8 mouse cellular contexts compared by ENCODE assay signal in genomic region chr8:81013811-81014530, GRCm38 (mm10). TPM values are rescaled to one million over a fixed set of nuclear protein-coding genes. Genes with fewer than 3 reads are reported as not detected.
A peak's percentile ranks its signal among the peaks of the same experiment; 100 is the strongest.
DNase-seq lines count a peak whose midpoint lies in the region; ATAC-seq and TF ChIP-seq lines count a peak whose summit lies in the region.

No protein-coding gene starts in this region.

- no peak for TF ChIP-seq EP300 in liver, embryonic 14.5 days (IDR thresholded peaks at IDR 0.05; ENCODE audit: low read depth)

- H3K9me3 ChIP-seq in embryonic facial prominence, embryonic 11.5 days (replicated peaks; ENCODE audit: control insufficient read depth, low read length): no peaks in the 10 kb centered on the region
- no peaks in the 10 kb centered on the region for H3K9me3 ChIP-seq in hindbrain, embryonic 12.5 days (replicated peaks)
- no peaks in the 10 kb centered on the region for H3K9me3 ChIP-seq in liver, embryonic 14.5 days (ENCODE audit: control insufficient read depth, low read length)
- no peaks in the 10 kb centered on the region for H3K9me3 ChIP-seq in neural tube, embryonic 13.5 days

- H3K4me2 ChIP-seq in embryonic facial prominence, embryonic 11.5 days (ENCODE audit: low read depth, low read length): peak overlapping the region; percentile 94
- peak overlapping the region; percentile 99 for H3K4me2 ChIP-seq in hindbrain, embryonic 12.5 days (replicated peaks)
- peak overlapping the region; percentile 88 for H3K4me2 ChIP-seq in liver, embryonic 14.5 days (ENCODE audit: low read depth)
- H3K4me2 ChIP-seq in neural tube, embryonic 13.5 days: peak overlapping the region; percentile 100

- peak; percentile 1; the same call in 1 of the 2 replicates for ATAC-seq in embryonic facial prominence, embryonic 11.5 days (replicated peaks; ENCODE audit: insufficient number of reproducible peaks, low FRiP score, low TSS enrichment, low read depth)
- ATAC-seq in hindbrain, embryonic 12.5 days (ENCODE audit: low FRiP score): no peak
- ATAC-seq in liver, embryonic 14.5 days (ENCODE audit: insufficient read depth): 0 out of 2 replicates have a peak, but pooled peaks have one; percentile 1
- ATAC-seq in neural tube, embryonic 13.5 days (ENCODE audit: low read depth): 0 out of 2 replicates have a peak, but pooled peaks have one; percentile 4

- peak overlapping the region; percentile 83 for H3K9ac ChIP-seq in embryonic facial prominence, embryonic 11.5 days (replicated peaks; ENCODE audit: low read length)
- peak overlapping the region; percentile 95 for H3K9ac ChIP-seq in hindbrain, embryonic 12.5 days
- peak overlapping the region; percentile 92 for H3K9ac ChIP-seq in liver, embryonic 14.5 days (replicated peaks)
- peak overlapping the region; percentile 92 for H3K9ac ChIP-seq in neural tube, embryonic 13.5 days

- H3K27ac ChIP-seq in embryonic facial prominence, embryonic 11.5 days (replicated peaks; ENCODE audit: low read depth, low read length): 0 out of 2 replicates have a peak overlapping the region, but pooled peaks have one; percentile 13
- peak overlapping the region; percentile 64 for H3K27ac ChIP-seq in hindbrain, embryonic 12.5 days
- peak overlapping the region; percentile 66 for H3K27ac ChIP-seq in liver, embryonic 14.5 days
- H3K27ac ChIP-seq in neural tube, embryonic 13.5 days (replicated peaks): peak overlapping the region; percentile 84

- no peaks in the 10 kb centered on the region for H3K4me1 ChIP-seq in embryonic facial prominence, embryonic 11.5 days (ENCODE audit: control insufficient read depth, insufficient read depth, low read length)
- peaks cover 32% of the 10 kb centered on the region for H3K4me1 ChIP-seq in hindbrain, embryonic 12.5 days
- H3K4me1 ChIP-seq in liver, embryonic 14.5 days (replicated peaks; ENCODE audit: control insufficient read depth in 2 of 2, insufficient read depth in 2 of 2, low read length in 1 of 2): peaks cover 2 to 18% of the 10 kb centered on the region in 2 experiments; a peak in 3 of 4 replicates
- peaks cover 48% of the 10 kb centered on the region for H3K4me1 ChIP-seq in neural tube, embryonic 13.5 days (replicated peaks)

- no peaks in the 10 kb centered on the region for H3K36me3 ChIP-seq in embryonic facial prominence, embryonic 11.5 days (replicated peaks; ENCODE audit: control insufficient read depth, insufficient read depth, low read depth, low read length)
- H3K36me3 ChIP-seq in hindbrain, embryonic 12.5 days: peaks cover 7% of the 10 kb centered on the region; the same call in 1 of the 2 replicates
- peaks cover 4% of the 10 kb centered on the region; the same call in 1 of the 2 replicates for H3K36me3 ChIP-seq in liver, embryonic 14.5 days (replicated peaks; ENCODE audit: control insufficient read depth, insufficient read depth, low read depth)
- H3K36me3 ChIP-seq in neural tube, embryonic 13.5 days: peaks cover 8% of the 10 kb centered on the region; the same call in 1 of the 2 replicates

- DNase-seq in embryo, embryonic 10 days (ENCODE audit: low spot score): peak; percentile 24
- DNase-seq in embryo, embryonic 9.5 days (ENCODE audit: extremely low spot score): no peak
- DNase-seq in 416B (ENCODE audit: low read depth): peak; percentile 8
- peak; percentile 1 for DNase-seq in embryonic facial prominence, embryonic 11.5 days (ENCODE audit: low spot score)
- no peak for DNase-seq in liver, embryonic 14.5 days (ENCODE audit: low read depth in 3 of 3, low spot score in 3 of 3)
- no peak for DNase-seq in retina, postnatal 1 day

- 3% methylated on average over 45 of the region's 45 CpGs for WGBS in embryonic facial prominence, embryonic 11.5 days
- WGBS in hindbrain, embryonic 12.5 days: 4% methylated on average over 45 of the region's 45 CpGs
- WGBS in liver, embryonic 14.5 days (ENCODE audit: insufficient replicate concordance): under 1% methylated on average over 45 of the region's 45 CpGs
- 4% methylated on average over 45 of the region's 45 CpGs for WGBS in neural tube, embryonic 13.5 days

- no peak for TF ChIP-seq CTCF in liver, embryonic 14.5 days (IDR thresholded peaks at IDR 0.05; ENCODE audit: low read depth)

- no peaks in the 10 kb centered on the region for H3K27me3 ChIP-seq in embryonic facial prominence, embryonic 11.5 days (ENCODE audit: control insufficient read depth, insufficient read depth, low read length)
- H3K27me3 ChIP-seq in hindbrain, embryonic 12.5 days: no peaks in the 10 kb centered on the region
- H3K27me3 ChIP-seq in liver, embryonic 14.5 days (ENCODE audit: control insufficient read depth, insufficient read depth, low read length): no peaks in the 10 kb centered on the region
- no peaks in the 10 kb centered on the region for H3K27me3 ChIP-seq in neural tube, embryonic 13.5 days

- peak overlapping the region; percentile 94 for H3K4me3 ChIP-seq in embryonic facial prominence, embryonic 11.5 days (ENCODE audit: low read depth, low read length)
- H3K4me3 ChIP-seq in hindbrain, embryonic 12.5 days: peak overlapping the region; percentile 98
- peak overlapping the region; percentile 72 to 86 for H3K4me3 ChIP-seq in liver, embryonic 14.5 days (ENCODE audit: insufficient read depth in 1 of 2, low read depth in 2 of 2, low read length in 2 of 2)
- peak overlapping the region; percentile 99 for H3K4me3 ChIP-seq in neural tube, embryonic 13.5 days

RNA-seq across cellular contexts. Expression of gene Usp38, which starts 0.8 kb away (rescaled TPM):
- polyA plus RNA-seq in embryonic facial prominence, embryonic 11.5 days (2014; fragmentation: Nextera tagmentation; extraction: Ambion mirVana): 29.5 and 32.5 TPM in 2 replicates
- 28.2 and 29.5 TPM in 2 replicates for polyA plus RNA-seq in hindbrain, embryonic 12.5 days (2016; fragmentation: Nextera tagmentation; extraction: Ambion mirVana)
- 3.8 and 5.0 TPM in 2 replicates for polyA plus RNA-seq in liver, embryonic 14.5 days (2012; rRNA removed)
- 10.5 and 11.5 TPM in 2 replicates for polyA plus RNA-seq in liver, embryonic 14.5 days (2014; fragmentation: Nextera tagmentation; extraction: Ambion mirVana)
- 18.3 and 18.5 TPM in 2 replicates for polyA plus RNA-seq in neural tube, embryonic 13.5 days (2015; fragmentation: Nextera tagmentation; extraction: Ambion mirVana)

Comparison
In these comparisons a context has a peak if more than half of its experiments do, and no peak if none do; other contexts are left out.
1. DNase-seq: peak in embryo, embryonic 10 days (single experiment), 416B (single experiment) and embryonic facial prominence, embryonic 11.5 days (single experiment); none in embryo, embryonic 9.5 days (single experiment), liver, embryonic 14.5 days (0 of 3) and retina, postnatal 1 day (single experiment).
2. H3K27ac ChIP-seq: peak in every context shown above with its lines; median percentile 84 in neural tube, embryonic 13.5 days; 66 in liver, embryonic 14.5 days; 64 in hindbrain, embryonic 12.5 days; 13 in embryonic facial prominence, embryonic 11.5 days.
3. Peak in every context shown above with its lines, with median percentiles within 50 percentile points of each other: H3K4me2 ChIP-seq, H3K4me3 ChIP-seq and H3K9ac ChIP-seq.